9 mouse cellular contexts compared by ENCODE assay signal in genomic region chr7:143006756-143007598, GRCm38 (mm10). TPM values are rescaled to one million over a fixed set of nuclear protein-coding genes. Genes with fewer than 3 reads are reported as not detected.
DNase-seq lines count a peak whose midpoint lies in the region; ATAC-seq lines count a peak whose summit lies in the region.
"Had no signal": no experiment of that assay in that cellular context is flagged by ENCODE, and none has a peak within 500 bp of the region (broad histone marks: within the 10 kb centered on the region; RNA-seq: fewer than 3 reads in every experiment).

No protein-coding gene starts in this region.

- no peaks in the 10 kb centered on the region for H3K27me3 ChIP-seq in hindbrain, embryonic 10.5 days (ENCODE audit: insufficient read depth, poor library complexity, severe bottlenecking)
- 0 out of 2 replicates have a peak, but pooled peaks cover 8% of the 10 kb centered on the region for H3K27me3 ChIP-seq in hindbrain, embryonic 13.5 days
- no peaks in the 10 kb centered on the region for H3K27me3 ChIP-seq in limb, embryonic 13.5 days

- DNase-seq in hindbrain, embryonic 10.5 days (ENCODE audit: low spot score) = no peak
- peak; percentile 36 for DNase-seq in thymus, postnatal 4 days
- no peak for DNase-seq in thymus, postnatal 0 days (ENCODE audit: low spot score)
- no peak for DNase-seq in ovary, postnatal 10 days (ENCODE audit: low spot score)
- DNase-seq: lung, adult 18-20 months had no signal

- no peak for ATAC-seq in hindbrain, embryonic 13.5 days (ENCODE audit: low FRiP score)
- no peak for ATAC-seq in limb, embryonic 13.5 days (ENCODE audit: low FRiP score, low read depth)
- ATAC-seq in activated CD4-positive, CD25-positive, alpha-beta regulatory T cell, adult 4 months = no peak
- ATAC-seq in cerebellum, adult (ENCODE audit: insufficient number of reproducible peaks, low FRiP score, low TSS enrichment) = no peak

- no peaks in the 10 kb centered on the region for H3K9me3 ChIP-seq in hindbrain, embryonic 10.5 days
- no peaks in the 10 kb centered on the region for H3K9me3 ChIP-seq in hindbrain, embryonic 13.5 days
- no peaks in the 10 kb centered on the region for H3K9me3 ChIP-seq in limb, embryonic 13.5 days

- no peak overlapping the region for H3K4me2 ChIP-seq in hindbrain, embryonic 13.5 days
- peak overlapping the region; percentile 42 for H3K4me2 ChIP-seq in limb, embryonic 13.5 days (replicated peaks)

- peaks cover 47% of the 10 kb centered on the region for H3K4me1 ChIP-seq in hindbrain, embryonic 10.5 days (replicated peaks)
- H3K4me1 ChIP-seq in hindbrain, embryonic 13.5 days (replicated peaks) = peaks cover 15% of the 10 kb centered on the region
- peaks cover 67% of the 10 kb centered on the region for H3K4me1 ChIP-seq in limb, embryonic 13.5 days

- H3K27ac ChIP-seq in hindbrain, embryonic 10.5 days = peak overlapping the region; percentile 79
- no peak overlapping the region for H3K27ac ChIP-seq in hindbrain, embryonic 13.5 days
- H3K27ac ChIP-seq in limb, embryonic 13.5 days = peak overlapping the region; percentile 99

- no peaks in the 10 kb centered on the region for H3K36me3 ChIP-seq in hindbrain, embryonic 10.5 days
- H3K36me3 ChIP-seq in hindbrain, embryonic 13.5 days = no peaks in the 10 kb centered on the region
- H3K36me3 ChIP-seq in limb, embryonic 13.5 days = no peaks in the 10 kb centered on the region

- H3K4me3 ChIP-seq in hindbrain, embryonic 10.5 days = peak overlapping the region; percentile 23; the same call in 1 of the 2 replicates
- no peak overlapping the region for H3K4me3 ChIP-seq in hindbrain, embryonic 13.5 days
- H3K4me3 ChIP-seq in limb, embryonic 13.5 days = no peak overlapping the region

- H3K9ac ChIP-seq in hindbrain, embryonic 13.5 days = no peak overlapping the region
- H3K9ac ChIP-seq in limb, embryonic 13.5 days = no peak overlapping the region

- 89% methylated on average over 8 of the region's 8 CpGs for WGBS in hindbrain, embryonic 10.5 days
- WGBS in hindbrain, embryonic 13.5 days = 93% methylated on average over 8 of the region's 8 CpGs
- 79% methylated on average over 8 of the region's 8 CpGs for WGBS in limb, embryonic 13.5 days

RNA-seq across cellular contexts. Expression of gene Tspan32, which starts 2.1 kb away (rescaled TPM):
- 5.2 and 6.1 TPM in 2 replicates for polyA plus RNA-seq in hindbrain, embryonic 10.5 days (2016; fragmentation: Nextera tagmentation; extraction: Ambion mirVana)
- polyA plus RNA-seq in hindbrain, embryonic 13.5 days (2015; fragmentation: Nextera tagmentation; extraction: Ambion mirVana) = 0.65 and 1.2 TPM in 2 replicates
- polyA plus RNA-seq in thymus, postnatal 0 days (2015; fragmentation: Nextera tagmentation; extraction: Ambion mirVana) = 44.5 and 58.2 TPM in 2 replicates
- polyA plus RNA-seq in limb, embryonic 13.5 days (2015; fragmentation: Nextera tagmentation; extraction: Ambion mirVana) = 3.4 and 5.2 TPM in 2 replicates
- polyA plus RNA-seq in activated CD4-positive, CD25-positive, alpha-beta regulatory T cell, adult 4 months (2017; shearing (Covaris generic)) = 100 to 1,000 TPM; 419 to 490 TPM

RNA-seq across cellular contexts. Expression of gene Ascl2, which starts 37.9 kb away (rescaled TPM):
- polyA plus RNA-seq in hindbrain, embryonic 10.5 days (2016; fragmentation: Nextera tagmentation; extraction: Ambion mirVana) = 0.46 and 0.78 TPM in 2 replicates
- polyA plus RNA-seq in hindbrain, embryonic 13.5 days (2015; fragmentation: Nextera tagmentation; extraction: Ambion mirVana) = 0.44 and 0.48 TPM in 2 replicates
- polyA plus RNA-seq in thymus, postnatal 0 days (2015; fragmentation: Nextera tagmentation; extraction: Ambion mirVana) = 2.9 and 3.1 TPM in 2 replicates
- polyA plus RNA-seq in limb, embryonic 13.5 days (2015; fragmentation: Nextera tagmentation; extraction: Ambion mirVana) = 0.75 and 1.4 TPM in 2 replicates
- under 1 TPM in 1 of 2 experiments, not detected in 1; 0.29 TPM for polyA plus RNA-seq in activated CD4-positive, CD25-positive, alpha-beta regulatory T cell, adult 4 months (2017; shearing (Covaris generic))

RNA-seq across cellular contexts. Expression of gene Cd81, which starts 45.6 kb away (rescaled TPM):
- 238 and 265 TPM in 2 replicates for polyA plus RNA-seq in hindbrain, embryonic 10.5 days (2016; fragmentation: Nextera tagmentation; extraction: Ambion mirVana)
- polyA plus RNA-seq in hindbrain, embryonic 13.5 days (2015; fragmentation: Nextera tagmentation; extraction: Ambion mirVana) = 322 and 332 TPM in 2 replicates
- polyA plus RNA-seq in thymus, postnatal 0 days (2015; fragmentation: Nextera tagmentation; extraction: Ambion mirVana) = 228 and 233 TPM in 2 replicates
- 532 and 537 TPM in 2 replicates for polyA plus RNA-seq in limb, embryonic 13.5 days (2015; fragmentation: Nextera tagmentation; extraction: Ambion mirVana)
- 100 to 1,000 TPM; 155 to 235 TPM for polyA plus RNA-seq in activated CD4-positive, CD25-positive, alpha-beta regulatory T cell, adult 4 months (2017; shearing (Covaris generic))
